Mouse (Mus musculus): Measurements from ENCODE around the gene Umps.

Umps gene

DNA sequence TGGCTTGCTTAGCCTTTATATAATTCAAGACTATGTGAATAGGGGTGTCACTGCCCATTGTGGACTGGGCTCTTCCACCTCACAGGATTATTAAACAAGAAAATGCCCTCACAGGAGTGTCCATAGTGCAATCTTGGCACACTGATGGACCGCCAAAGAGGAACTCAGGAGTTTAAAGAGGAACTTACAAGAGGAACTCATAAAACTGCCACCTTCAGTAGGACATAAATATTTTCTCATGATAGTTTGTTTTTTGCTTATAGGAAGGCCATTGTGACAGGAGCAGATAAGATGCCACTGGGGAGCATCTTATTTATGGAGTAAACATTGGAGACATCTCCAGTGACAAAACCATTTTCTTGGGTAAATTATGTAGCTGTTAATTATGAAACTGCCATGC, 12.0 kb downstream of the Umps start:
- no peak for DNase-seq (ENCODE audit: low spot score)

DNA sequence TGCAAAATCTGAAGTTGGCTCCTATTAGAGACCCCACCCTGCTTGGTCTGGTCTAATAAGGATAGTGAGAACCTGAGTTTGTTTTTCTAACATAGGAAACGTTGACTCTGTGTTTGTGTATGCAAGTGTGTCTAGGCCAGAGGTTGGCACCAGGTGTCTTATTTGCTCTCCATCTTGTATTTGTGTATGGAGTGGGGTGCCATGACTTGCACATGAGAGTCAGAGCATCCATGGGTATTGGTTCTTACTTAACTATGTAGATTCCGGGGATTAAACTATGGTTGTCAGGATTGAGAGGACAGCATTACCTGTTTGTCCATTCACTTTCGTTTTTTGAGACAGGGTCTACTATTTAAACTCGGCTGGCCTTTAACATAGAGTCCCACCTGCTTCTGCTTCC, 13.8 kb downstream of the Umps start:
- no peak for DNase-seq (ENCODE audit: low spot score)

DNA sequence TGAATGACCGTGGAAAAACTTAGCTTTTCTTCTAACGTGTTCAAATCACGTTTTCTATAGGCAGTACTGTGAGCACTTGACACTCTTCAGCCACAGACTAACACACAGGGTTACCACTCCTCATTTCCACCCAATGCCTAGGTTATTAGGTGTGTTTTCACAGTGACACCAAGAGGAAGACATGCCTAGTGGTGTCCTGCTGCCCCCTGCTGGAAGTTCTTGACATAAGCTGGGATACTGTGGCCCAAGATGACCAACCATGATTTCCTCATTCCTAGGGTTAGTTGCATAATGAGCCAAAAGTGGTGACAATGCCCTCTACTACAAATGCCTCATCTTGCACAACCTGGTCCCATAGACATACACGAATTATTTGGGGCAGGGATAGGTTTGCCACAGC, 16.0 kb downstream of the Umps start:
- DNase-seq (ENCODE audit: low spot score) = peak; percentile 74

DNA sequence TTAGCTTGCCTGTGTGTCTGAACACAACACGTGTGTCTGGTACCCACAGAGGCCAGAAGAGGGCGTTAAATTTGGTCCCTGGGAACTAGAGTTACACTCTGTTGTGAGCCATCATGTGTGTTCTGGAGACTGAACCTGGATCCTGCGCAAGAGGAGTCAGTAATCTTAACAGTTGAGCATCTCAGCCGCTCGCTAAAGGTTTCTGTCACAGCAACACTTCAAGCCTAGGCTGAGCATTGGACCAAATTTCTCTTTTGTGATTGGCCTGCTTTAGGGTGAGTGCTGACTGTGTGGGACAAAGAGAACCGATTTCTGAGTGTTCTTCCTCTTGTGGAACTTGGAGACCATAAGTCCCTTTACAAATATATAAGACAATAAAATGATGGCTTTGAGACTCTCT, 16.5 kb downstream of the Umps start:
- no peak for DNase-seq (ENCODE audit: low spot score)

DNA sequence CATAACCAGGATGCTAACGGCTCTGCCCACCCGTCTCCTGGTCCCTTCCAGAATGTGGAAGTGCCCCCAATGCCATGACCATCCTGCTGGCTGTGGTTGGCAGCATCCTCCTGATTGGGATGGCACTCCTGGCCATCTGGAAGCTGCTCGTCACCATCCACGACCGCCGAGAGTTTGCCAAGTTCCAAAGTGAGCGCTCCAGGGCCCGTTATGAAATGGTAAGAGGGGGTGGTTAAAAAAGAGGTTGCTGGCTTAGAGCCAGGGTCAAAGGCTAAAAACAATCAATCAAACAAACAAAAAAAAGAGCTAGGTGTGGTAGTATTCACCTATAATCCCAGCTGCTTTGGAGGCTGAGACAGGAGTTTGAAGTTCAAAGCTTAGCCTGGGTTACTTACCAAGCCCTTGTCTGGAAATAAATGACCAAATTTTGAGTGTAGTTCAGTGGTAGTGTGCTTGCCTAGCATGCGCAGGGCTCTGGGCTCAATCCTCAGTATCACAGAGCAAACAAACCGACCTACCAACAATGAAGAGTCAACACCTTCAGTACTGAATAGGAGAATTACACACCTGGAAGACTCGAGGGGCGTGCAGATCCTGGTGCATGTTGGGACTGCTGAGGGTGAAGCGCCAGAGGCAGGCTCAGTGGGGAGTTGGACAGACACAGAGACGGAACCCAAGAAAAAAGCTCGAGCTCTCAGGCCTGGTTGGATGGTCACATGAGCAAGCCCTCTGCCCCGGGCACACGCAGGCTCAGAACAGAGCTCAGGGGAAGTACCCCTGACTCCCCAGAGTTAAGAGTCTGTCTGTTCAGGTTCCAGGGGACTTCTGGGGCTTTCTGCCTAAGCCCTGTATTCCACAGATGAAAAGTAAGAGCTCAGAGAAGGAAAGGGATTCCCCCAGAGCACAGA, 18.9 kb downstream of the Umps start:
- DNase-seq (ENCODE audit: low spot score) = no peak

DNA sequence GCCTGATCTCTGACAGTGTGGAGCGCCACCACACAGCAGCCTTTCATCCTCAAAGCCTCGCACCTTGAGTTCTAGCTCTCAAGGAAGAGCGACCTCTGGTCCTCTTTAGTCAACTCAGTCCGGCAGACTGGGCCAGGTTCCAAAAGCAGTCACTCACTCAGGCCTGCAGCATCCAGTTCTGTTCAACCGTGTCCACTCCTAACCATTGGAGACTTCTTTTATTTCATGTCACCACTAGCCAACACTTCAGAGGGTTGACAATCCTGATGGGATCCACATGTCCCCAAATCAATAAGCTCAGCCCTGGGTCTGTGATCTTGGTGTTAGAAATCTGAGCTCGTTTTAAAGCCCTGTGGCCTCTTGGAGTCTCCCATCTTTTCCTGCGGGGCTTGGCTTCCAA, 20.8 kb downstream of the Umps start:
- DNase-seq (ENCODE audit: low spot score) = no peak

DNA sequence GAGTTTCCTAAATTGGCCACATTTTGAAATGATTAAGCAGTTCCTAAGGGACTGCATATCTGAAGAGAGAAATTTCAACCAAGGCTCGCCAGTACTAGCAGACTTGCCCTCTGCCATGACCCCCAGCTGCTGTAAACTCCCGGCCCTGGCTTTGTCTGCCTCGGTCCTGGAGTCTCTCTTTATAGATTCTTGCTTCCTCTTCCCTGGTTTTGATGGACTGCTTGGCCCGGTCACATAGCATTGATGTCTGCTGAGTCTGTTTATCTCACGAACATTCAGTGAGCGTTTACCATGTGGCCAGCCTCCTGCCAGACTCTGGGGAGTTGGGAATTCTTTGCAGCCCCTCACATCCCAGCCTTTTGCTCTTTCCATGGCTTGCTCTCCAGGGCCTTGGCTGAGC, 22.1 kb downstream of the Umps start:
- DNase-seq (ENCODE audit: low spot score) = no peak

DNA sequence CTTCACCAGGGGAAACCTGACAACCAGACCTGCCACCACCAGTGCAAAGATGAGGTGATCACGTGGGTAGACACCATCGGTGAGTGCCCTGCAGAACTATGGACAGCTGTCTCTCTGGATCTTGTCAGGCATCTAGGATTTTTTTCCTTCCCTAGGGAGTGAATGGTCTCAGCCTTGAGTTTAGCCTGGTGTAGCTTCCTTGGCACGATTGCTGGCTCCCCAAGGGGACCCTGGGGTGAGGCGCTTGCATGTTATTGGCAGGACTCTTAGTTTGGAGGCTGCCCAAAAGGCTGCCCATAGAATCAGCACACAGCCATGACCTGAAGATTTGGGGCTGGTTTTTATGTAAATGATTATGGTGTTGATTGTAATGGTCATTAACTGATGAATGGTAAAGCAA, 22.7 kb downstream of the Umps start:
- DNase-seq (ENCODE audit: low spot score) = no peak

DNA sequence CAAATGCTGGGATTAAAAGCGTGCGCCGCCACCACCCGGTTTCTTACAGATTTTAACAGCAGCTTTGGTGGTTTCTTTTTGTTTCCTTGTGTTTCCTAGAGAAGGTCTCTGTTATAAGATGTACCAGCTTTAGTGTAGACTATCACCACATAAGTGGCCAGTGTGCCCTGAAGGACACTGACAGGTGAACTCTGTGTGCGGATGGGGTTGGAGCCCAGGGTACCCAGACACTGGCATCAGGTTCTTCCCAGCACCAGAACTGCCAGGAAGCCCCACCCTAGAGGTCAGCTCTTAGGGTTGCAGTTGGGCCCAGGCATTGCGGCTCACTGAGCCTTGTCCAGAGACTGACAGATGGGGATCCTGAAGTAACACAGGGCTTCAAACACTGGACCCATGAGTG, 23.4 kb downstream of the Umps start:
- no peak for DNase-seq (ENCODE audit: low spot score)

DNA sequence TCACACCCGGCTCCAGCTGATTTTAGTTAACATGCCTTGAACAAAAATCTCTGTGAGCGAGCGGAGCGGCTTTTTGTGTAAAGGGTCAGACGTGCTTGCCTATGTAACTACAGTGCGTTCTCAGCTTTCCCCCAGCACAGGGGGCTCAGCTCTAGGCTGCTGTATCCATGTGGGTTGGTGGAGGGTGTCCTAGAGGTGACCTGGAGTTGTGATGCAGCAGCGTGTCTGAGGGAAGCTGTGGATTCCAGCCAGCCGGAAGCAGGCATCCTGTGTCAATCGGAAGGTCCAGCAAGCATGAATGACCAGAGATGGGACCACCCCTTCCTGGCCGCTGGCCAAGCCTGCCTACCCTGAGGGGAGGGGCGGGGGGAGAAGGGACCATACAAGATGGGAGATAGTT, 24.5 kb downstream of the Umps start:
- DNase-seq (ENCODE audit: low spot score) = no peak

DNA sequence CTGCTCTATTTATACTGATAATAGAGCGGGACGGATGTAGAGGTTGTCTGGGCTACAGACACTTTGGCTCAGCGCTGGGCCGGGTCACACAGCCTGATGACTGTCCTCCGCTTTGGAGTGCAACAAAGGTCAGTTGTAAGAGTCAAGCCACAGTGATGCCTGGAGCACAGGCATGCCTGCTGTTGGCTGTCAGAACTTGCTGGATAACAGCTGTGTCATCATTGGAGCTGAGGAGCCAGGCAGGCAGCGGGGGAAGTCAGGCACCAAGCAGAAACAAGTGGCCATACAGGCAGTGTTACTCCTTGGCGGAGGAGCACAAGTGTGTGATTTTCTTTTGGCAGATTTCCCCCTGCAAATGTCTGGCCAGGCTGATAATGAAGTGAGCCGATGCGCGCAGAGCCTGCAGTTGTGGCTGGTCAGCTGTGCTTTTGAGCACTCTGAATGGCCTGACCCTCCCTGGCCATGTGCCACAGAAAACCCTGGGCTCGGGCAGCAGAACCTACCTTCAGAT, 25.5 kb downstream of the Umps start:
- no peak for DNase-seq (ENCODE audit: low spot score)

DNA sequence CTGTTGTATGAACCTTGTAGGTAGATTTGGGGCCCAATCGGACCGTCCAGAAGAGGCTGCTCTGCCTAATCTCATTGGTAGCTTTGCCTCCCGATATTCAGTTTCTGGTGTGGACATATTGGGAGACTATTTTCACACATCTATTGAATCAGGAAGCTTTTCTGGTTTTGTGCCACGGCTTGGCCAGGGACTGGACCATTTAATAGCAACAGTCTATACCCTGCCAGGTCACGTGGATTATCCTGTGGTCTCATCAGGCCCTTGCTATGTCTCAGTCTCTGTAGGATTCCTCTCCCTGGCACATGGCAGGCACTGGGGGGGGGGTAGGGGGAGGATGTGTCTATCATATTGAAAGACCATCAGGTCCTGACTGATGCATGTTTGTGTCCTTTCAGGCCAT, 26.7 kb downstream of the Umps start:
- no peak for DNase-seq (ENCODE audit: low spot score)

DNA sequence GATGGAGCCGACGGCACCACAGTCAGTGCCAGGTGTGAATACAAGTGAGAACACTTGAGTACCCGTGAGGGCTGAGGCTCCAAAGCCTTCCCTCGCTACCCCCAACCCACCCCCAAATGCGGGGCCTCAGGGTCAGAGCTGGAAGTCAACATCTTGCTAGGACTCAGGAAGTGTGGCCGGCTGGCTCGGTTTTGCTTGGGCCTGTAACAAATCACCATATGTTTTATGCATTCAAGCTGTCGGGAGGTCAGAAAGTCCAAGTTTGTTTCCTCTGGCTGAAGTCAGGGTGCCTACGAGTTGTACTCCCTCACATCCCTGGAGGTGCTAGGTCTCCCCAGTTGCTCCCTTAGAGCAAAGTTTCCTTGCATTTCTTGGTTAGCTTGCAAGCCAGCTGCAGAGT, 27.2 kb downstream of the Umps start:
- no peak for DNase-seq (ENCODE audit: low spot score)

DNA sequence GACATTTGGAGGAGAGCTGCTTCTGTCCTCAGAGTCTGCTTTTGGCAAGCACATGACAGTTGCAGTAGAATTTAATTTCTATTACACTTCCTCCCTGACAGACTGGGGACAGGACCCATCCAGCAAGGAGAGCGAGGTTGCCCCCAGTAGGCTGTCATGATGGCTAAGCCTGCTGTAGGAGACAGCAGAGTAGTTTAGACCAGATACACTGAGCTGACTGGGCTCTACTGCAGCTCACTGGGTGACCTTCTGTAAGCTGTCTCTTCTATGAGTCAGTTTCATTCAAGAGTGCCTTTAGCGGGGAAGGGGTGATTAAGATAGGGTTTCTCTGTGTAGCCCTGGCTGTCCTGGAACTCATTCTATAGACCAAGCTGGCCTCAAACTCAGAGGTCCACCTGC, 27.7 kb downstream of the Umps start:
- no peak for DNase-seq (ENCODE audit: low spot score)

DNA sequence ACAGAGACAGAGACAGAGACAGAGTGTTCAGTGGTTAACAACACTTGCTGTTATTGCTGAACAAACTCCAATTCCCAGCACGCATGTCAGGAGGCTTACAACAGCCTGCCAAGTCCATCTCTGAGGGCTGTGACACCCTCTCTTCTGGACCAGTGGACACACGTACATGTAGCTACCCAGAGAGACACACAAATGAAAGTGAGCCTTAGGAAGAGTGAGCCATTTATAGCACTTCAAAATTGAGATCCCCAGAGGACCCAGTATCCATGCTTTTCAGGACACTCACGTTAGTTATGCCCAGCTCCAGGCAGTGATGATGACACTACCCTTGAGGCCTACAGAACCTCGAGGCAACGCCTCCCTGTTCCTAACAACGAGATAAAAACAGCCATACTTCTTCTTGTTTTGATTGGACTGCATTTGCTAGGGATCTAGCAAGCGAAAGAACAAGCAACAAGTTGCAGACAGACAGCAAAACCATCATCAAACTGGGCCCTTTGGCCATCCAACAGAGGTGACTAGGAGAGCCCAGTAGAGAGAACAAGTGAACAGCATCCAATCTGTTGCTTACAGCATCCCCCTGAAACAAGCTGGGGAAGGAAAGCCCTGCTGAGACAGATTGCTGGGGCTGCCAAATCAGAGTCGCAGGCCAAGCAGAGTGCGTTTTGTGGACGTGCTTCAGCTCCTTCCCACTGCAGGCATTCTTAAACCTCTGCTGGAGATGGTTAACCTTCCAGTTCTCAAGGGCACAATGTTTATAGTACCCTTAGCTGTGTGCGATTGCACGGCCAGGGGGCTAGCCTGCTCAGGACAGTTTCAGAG, 28.3 kb downstream of the Umps start:
- DNase-seq (ENCODE audit: low spot score) = no peak

DNA sequence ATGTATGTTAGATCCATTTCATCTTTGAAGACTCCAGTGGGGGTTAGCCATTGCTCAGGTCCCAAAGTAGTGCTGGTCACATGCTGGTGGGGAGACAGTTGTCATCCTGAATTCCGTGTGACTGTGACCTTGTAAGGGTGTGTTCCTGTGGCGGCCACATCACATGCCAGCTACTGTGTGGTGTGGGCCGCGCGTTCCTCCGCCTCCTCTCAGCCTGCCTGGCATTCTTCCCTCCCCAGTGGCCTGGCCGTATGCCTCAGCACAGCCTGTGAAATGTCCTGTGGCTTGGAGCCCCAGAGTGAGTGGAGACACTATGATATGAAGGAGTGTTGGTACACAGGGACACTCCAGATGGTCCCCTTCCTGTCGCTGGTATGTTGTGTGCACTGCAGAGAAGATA, 29.3 kb downstream of the Umps start:
- DNase-seq (ENCODE audit: low spot score) = peak; percentile 41

DNA sequence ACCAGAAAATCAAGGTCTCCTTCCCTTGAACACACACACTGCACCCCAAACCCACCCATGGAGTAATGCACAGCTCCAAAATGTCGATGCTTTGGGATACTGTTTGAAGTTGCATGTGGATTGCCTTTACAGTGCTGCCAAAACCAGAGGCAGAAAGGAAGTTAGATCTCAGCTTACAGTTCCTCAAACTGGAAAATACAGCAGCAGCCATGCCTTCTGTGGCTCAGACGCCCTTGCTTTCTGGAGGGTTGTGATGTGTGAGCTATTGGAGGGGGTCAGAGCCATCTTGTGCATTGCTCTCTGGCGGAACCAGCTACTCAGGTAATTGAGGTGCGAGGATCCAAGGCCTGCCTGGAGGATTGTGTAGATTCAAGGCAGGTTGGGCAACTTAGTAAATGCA, 30.0 kb downstream of the Umps start:
- no peak for DNase-seq (ENCODE audit: low spot score)

DNA sequence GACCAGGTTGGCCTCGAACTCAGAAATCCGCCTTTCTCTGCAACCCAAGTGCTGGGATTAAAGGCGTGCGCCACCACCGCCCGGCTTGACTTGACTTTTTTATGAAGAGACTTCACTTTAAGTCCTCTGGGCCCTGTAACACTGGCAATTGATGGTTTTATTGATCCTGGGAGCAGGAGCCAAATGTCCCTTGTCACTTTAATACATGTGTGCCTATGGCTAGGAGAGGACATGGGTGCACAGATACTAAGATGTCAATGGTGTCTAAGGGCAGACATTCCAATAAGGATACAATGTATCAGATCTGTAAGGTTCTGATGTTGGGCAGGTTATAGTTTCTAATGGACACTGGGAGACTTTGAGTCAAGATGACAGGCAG, 31.4 kb downstream of the Umps start:
- DNase-seq (ENCODE audit: low spot score) = no peak

DNA sequence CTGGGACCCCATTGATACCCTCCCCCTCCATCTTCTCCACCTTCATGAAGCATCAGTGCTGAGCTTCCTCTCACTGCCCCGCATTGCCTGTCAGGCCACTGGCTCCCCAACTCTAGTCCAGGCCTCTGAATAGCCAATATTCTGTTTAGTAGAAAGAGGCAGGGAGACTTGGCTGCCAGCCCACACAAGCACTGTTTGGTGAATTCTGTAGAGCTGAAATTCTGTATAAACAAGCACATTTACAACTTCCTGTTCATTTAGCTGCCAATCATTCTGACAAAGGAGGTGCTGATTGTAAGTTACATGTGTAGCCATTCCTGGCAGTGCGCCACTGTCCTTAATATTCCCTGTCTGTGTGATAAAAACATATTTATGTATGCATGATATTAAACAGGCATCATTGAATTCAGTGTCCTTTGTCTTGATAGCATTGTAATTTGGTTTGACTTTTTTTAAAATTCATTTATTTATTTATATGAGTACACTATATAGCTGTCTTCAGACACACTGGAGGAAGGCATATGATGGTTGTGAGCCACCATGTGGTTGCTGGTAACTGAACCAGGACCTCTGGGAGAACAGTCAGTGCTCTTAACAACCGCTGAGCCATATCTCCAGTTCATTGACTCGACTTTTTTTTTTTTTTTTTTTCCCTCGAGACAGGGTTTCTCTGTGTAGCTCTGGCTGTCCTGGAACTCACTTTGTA, 32.0 kb downstream of the Umps start:
- no peak for DNase-seq (ENCODE audit: low spot score)

DNA sequence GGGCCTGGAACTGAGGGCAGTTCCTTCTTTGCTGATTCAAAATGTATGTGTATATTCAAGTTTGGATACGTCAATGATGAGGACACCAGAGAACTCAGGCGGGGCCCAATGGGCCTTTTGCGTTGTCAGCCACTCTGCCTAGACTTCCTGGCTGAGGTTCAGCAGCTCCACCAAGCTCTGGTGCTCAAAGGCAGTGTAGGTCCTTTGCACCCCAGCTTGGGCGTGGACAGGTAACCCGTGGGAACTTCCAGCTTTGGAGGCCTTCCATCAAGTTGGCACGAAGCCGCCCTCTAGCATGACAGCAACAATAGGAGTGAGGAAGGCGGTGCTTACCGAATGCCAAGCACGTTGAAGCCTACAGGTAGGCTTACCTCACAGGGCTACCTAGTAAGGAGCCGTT, 33.4 kb downstream of the Umps start:
- DNase-seq (ENCODE audit: low spot score) = no peak

DNA sequence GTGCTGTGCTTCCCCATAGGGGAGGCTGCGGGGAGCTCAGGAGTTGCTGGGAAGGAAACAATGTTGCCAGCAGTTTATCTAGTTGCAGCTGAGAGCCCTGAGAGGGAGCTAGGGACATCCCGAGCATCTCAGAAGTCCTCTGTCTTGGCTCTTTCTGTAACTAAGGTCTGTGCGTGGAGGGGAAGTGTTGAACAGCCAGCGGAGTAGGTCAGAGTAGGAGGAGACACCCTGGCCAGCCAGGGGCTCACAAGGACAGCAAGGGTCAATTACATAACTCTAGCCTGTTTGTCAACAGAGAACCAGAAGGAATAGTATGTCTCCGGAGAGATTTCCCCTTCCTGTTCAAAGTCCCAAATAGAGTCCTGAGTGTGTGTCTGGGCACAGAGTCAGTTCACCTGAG, 34.7 kb downstream of the Umps start:
- no peak for DNase-seq (ENCODE audit: low spot score)

DNA sequence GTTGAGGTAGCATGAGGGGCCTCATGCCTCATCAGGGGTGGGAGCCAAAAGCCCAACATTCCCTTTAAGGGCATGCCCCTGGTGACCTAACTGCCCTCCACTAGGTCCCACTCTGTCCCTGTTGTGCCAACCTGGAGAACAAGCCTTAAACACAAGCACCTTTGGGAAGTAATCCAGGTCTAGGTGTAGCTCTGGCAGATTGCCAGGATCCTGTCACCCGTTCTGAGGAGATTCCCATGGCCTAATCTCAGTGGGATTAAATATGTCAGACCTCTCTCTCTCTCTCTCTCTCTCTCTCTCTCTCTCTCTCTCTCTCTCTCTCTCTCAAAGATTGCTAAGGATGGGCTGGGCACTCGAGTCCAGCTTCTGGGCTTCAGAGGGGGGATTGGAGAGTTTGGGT, 35.2 kb downstream of the Umps start:
- no peak for DNase-seq (ENCODE audit: low spot score)

DNA sequence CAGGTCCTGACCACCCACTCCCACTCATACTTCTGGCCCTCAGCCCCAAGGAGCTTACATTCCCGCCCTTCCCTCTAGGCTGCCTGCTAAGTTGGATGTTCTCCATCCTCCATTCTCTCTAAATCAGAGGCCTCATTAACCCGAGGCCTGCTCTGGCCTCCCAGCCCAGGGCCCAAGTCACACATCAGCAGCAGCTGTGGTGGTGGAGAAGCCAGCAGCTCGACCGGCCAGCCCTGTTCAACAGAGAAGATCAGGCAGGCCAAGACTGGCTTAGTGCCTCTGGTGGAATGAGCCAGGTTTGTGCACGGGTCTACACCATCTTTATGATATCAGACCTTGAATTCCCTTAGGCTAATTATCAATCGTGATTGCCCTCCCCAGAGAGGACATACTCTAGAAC, 36.1 kb downstream of the Umps start:
- DNase-seq (ENCODE audit: low spot score) = no peak
